Mouse (Mus musculus) myocyte (in vitro differentiated cells): Measurements from ENCODE around the gene Ppt1.

Source experiments
- CEBPB ChIP-seq: IDR thresholded peaks from 2 replicates; pipeline ENCODE4 v1.6.1; 2011; ENCODE audit warnings: mild to moderate bottlenecking, moderate library complexity; ENCODE audit not compliant: poor library complexity, insufficient read depth, severe bottlenecking
- MAX ChIP-seq: IDR thresholded peaks from one replicate; pipeline ENCODE4 v1.6.1; 2011; ENCODE audit warnings: low read depth, mild to moderate bottlenecking, control low read depth
- MYOD1 ChIP-seq, 3 experiments: IDR thresholded peaks; one replicate each; pipeline ENCODE4 v1.6.1; 2011; ENCODE audit warnings: control low read depth in 2 of 3, low read depth in 2 of 3, mild to moderate bottlenecking in 2 of 3, moderate library complexity in 1 of 3; ENCODE audit not compliant: insufficient read length in 2 of 3, control insufficient read depth in 1 of 3
- MYOG ChIP-seq, 3 experiments: IDR thresholded peaks; one replicate each; pipeline ENCODE4 v1.6.1; 2011; ENCODE audit warnings: control low read depth in 2 of 3, low read depth in 2 of 3, mild to moderate bottlenecking in 2 of 3; ENCODE audit not compliant: insufficient read length in 2 of 3, control insufficient read depth in 1 of 3, insufficient read depth in 1 of 3
- POLR2A ChIP-seq: IDR thresholded peaks from one replicate; pipeline ENCODE4 v1.6.1; 2011; ENCODE audit warnings: low read depth, mild to moderate bottlenecking, control low read depth, moderate library complexity; ENCODE audit not compliant: insufficient read length
- POLR2AphosphoS2 ChIP-seq: IDR thresholded peaks from one replicate; pipeline ENCODE4 v1.6.1; 2011; ENCODE audit warnings: low read depth, control low read depth; ENCODE audit not compliant: insufficient read length
- USF1 ChIP-seq: IDR thresholded peaks from one replicate; pipeline ENCODE4 v1.6.1; 2011; ENCODE audit warnings: low read depth, mild to moderate bottlenecking, control low read depth, moderate library complexity

DNA sequence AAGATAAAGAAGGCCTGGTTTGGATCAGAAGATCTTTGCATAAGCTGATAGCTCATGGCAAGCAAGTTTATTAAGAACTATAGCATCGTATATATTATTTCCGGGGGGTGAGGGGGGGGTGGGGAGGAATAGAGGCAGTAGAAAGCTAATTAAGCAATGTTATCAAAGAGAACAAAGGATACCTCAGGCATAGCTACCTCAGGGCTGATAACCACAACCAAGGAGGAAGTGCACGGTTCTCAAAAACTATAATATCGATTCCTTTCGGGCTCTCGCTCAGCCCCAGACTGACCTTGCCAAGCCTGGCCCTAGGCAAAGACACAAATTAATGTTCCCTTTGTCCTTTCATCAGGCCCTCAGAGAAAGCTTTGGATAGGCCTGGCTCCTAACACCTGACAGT is 6.7 kb upstream of the Ppt1 start:
- TF ChIP-seq POLR2A (no peak), CEBPB (no peak), MAX (no peak), MYOG (IDR thresholded peaks at IDR 0.05; ENCODE audit: control insufficient read depth in 1 of 3, insufficient read depth in 1 of 3, insufficient read length in 2 of 3, low read depth in 2 of 3) (no peak), POLR2AphosphoS2 (no peak), MYOD1 (IDR thresholded peaks at IDR 0.05; ENCODE audit: control insufficient read depth in 1 of 3, insufficient read length in 2 of 3, low read depth in 2 of 3) (no peak), USF1 (no peak)
